Mouse (Mus musculus) inflammation-experienced regulatory T-cells (primary cell): ENCODE data around the gene Alox15. TPM values are rescaled to one million over a fixed set of nuclear protein-coding genes. Genes with fewer than 3 reads are reported as not detected.

Experiments
- polyA plus RNA-seq, 2 experiments: library from polyadenylated mRNA; unstranded; fragments of 100-300 nt; shearing (Covaris generic); gene quantifications; one replicate each; pipeline ENCODE4 v1.2.1; 2017

Alox15 gene
- under 1 TPM; 0.24 to 0.53 TPM for polyA plus RNA-seq

DNA sequence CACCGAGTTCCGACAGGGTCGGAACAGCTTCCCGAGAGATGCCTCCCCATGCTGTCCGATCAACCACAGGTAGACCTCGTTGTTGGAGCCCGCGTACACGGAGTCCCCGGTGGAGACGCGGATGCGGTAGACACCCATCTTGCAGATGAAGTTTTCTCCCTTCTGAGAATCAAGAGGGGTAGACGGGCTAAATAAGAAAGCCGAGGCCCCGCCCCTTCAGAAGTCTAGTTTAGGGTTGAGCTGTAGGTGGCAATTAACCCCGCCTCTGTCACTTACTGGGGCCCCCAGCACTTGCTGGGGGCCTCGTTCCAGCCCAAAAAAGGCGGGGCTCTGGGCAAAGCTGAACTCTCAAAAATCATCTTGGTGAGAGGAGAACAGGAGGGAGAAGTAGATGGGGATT, at the start of gene Alox15:
Gene Alox15, minus strand, starts transcription at position 164 of the 400 bp plus-strand sequence.

DNA sequence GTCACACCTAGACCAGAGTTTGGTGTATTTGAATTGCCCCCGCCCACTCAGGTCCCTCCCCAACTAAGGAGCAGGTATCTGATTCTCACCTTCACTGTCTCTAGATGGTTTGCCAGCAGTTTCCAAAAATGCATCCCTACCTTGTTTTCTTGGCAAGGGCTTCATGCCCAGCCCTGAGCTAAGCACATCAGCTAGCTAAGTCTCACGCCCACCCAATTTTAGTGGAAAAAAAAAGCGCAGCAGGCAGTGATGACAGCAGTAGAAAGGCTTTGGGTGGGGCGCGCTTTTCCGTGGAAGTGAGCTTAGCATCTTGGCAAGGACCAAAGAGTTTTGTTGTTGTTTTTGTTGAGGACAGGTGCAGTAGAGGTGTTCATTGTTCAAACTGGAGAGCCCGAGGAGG, 29.3 kb downstream of the Alox15 start, which contains the start of gene Alox12e:
Gene Alox12e, minus strand, starts transcription at position 101 of the 400 bp plus-strand sequence.

Other genes starting within 250 kb of the Alox15 start
- gene Mgl2, start 221.7 kb downstream of the Alox15 start, polyA plus RNA-seq = under 1 TPM in 1 of 2 experiments, not detected in 1; 0.23 TPM
- 1 to 10 TPM in 1 of 2 experiments, not detected in 1; 1.6 TPM for gene Clec10a, start 195.8 kb downstream of the Alox15 start, polyA plus RNA-seq
- 1 to 10 TPM in 1 of 2 experiments, under 1 TPM in 1; 0.88 to 1.1 TPM for gene Slc16a11, start 139.3 kb downstream of the Alox15 start, polyA plus RNA-seq
- 1 to 10 TPM; 3.3 to 4.7 TPM for gene Slc16a13, start 131.0 kb downstream of the Alox15 start, polyA plus RNA-seq
- not detected for gene Bcl6b, start 122.2 kb downstream of the Alox15 start, polyA plus RNA-seq
- 100 to 1,000 TPM; 154 to 165 TPM for gene 0610010K14Rik, start 114.1 kb downstream of the Alox15 start, polyA plus RNA-seq
- gene Gm21988, start 112.2 kb downstream of the Alox15 start, polyA plus RNA-seq = 10 to 100 TPM in 1 of 2 experiments, 1 to 10 TPM in 1; 5.8 to 10.3 TPM
- gene Rnasek, start 112.2 kb downstream of the Alox15 start, polyA plus RNA-seq = 100 to 1,000 TPM; 257 to 279 TPM
- gene Alox12, start 96.7 kb downstream of the Alox15 start, polyA plus RNA-seq = under 1 TPM; 0.10 to 0.33 TPM
- gene Alox12e, start 29.4 kb downstream of the Alox15 start, polyA plus RNA-seq = 1 to 10 TPM in 1 of 2 experiments, under 1 TPM in 1; 0.22 to 1.6 TPM
- 10 to 100 TPM; 11.5 to 13.4 TPM for gene Pelp1, start 58.0 kb upstream of the Alox15 start, polyA plus RNA-seq
- gene Arrb2, start 80.6 kb upstream of the Alox15 start, polyA plus RNA-seq = 100 to 1,000 TPM; 249 to 281 TPM
- 10 to 100 TPM; 72.7 to 76.5 TPM for gene Med11, start 99.9 kb upstream of the Alox15 start, polyA plus RNA-seq
- not detected for gene Zmynd15, start 107.4 kb upstream of the Alox15 start, polyA plus RNA-seq
- gene Cxcl16, start 108.0 kb upstream of the Alox15 start, polyA plus RNA-seq = 1 to 10 TPM in 1 of 2 experiments, under 1 TPM in 1; 0.19 to 1.3 TPM
- gene Tm4sf5, start 153.2 kb upstream of the Alox15 start, polyA plus RNA-seq = 1 to 10 TPM; 2.2 to 2.9 TPM
- not detected for gene Vmo1, start 162.6 kb upstream of the Alox15 start, polyA plus RNA-seq
- gene Gltpd2, start 167.2 kb upstream of the Alox15 start, polyA plus RNA-seq = not detected
- gene Psmb6, start 173.3 kb upstream of the Alox15 start, polyA plus RNA-seq = 100 to 1,000 TPM; 312 to 326 TPM
- gene Gm40193, start 180.9 kb upstream of the Alox15 start, polyA plus RNA-seq = not detected
- gene Pld2, start 188.0 kb upstream of the Alox15 start, polyA plus RNA-seq = 10 to 100 TPM in 1 of 2 experiments, 1 to 10 TPM in 1; 6.9 to 10.1 TPM
- gene Mink1, start 210.8 kb upstream of the Alox15 start, polyA plus RNA-seq = 10 to 100 TPM; 15.9 to 22.2 TPM